20 mouse cellular contexts compared by ENCODE assay signal in the genomic region with DNA sequence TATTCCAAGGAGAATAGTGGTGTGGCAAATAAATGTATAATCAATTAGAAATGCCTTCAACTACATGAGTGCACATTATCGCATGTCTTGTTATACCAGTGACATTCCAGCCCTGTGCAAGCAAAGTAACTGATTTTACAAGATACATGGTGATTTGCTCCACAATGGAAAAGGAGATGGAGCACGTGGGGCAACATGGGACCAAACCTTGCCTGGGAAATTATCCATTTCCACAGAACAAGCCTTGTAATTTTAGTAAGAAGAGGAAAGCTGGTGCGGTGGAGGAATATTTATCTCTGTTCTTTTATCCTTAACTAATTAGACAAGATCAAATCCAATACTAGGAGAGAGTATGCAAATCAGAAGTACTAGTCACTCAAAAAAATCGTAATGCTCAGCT.
"Had no signal": no experiment of that assay in that cellular context is flagged by ENCODE, and none has a peak within 500 bp of the region (broad histone marks: within the 10 kb centered on the region; RNA-seq: fewer than 3 reads in every experiment).

No protein-coding gene starts in this region.

- DNase-seq: gastrocnemius, postnatal 14 days; gastrocnemius, postnatal 36 days; heart, adult 18-20 months; heart, postnatal 10 days; heart, postnatal 4 days; kidney, adult 18-20 months; kidney, adult 8-10 months; kidney, postnatal 10 days; kidney, postnatal 25 days; kidney, postnatal 4 days; liver had no signal

- H3K27ac ChIP-seq: heart, embryonic 10.5 days; hindbrain, embryonic 10.5 days; hindbrain, embryonic 12.5 days; hindbrain, embryonic 14.5 days; intestine, embryonic 15.5 days; layer of hippocampus, adult 2 months; limb, embryonic 10.5 days; limb, embryonic 12.5 days had no signal

- H3K4me3 ChIP-seq: heart, embryonic 10.5 days; heart, embryonic 12.5 days; hindbrain, embryonic 10.5 days; hindbrain, embryonic 12.5 days; intestine, embryonic 15.5 days; layer of hippocampus, adult 2 months; limb, embryonic 10.5 days; limb, embryonic 12.5 days had no signal
